Mouse (Mus musculus): ENCODE measurements around the gene Vmn2r11.
"Not testable (repeated sequence)": the region's sequence is repeated elsewhere in the genome, so short reads cannot be mapped to it uniquely, and the experiment has no call there.

Gene Vmn2r11

DNA sequence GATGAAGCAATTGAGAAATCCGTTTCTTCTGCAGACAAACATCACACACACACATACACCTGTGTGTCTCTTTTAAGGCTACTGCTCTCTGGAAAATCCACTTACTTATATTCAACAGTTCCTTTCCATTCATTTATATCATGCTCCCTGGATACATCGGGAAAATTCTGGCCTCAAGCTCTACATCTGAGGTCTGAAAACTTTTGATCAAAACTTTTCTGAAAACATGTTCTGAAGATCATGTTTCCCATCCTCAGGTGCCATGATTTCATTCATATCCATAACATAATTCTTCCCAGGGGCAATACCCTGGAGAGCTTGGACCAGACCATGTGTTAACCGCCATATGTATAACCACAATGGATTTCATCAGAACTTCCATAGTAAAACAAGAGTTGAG lies at the start of gene Vmn2r11:
Vmn2r11 (minus strand) TSS at position 101 of the 400 bp plus-strand sequence.
- in situ Hi-C loops (cut with MboI, MseI): not testable (repeated sequence)

DNA sequence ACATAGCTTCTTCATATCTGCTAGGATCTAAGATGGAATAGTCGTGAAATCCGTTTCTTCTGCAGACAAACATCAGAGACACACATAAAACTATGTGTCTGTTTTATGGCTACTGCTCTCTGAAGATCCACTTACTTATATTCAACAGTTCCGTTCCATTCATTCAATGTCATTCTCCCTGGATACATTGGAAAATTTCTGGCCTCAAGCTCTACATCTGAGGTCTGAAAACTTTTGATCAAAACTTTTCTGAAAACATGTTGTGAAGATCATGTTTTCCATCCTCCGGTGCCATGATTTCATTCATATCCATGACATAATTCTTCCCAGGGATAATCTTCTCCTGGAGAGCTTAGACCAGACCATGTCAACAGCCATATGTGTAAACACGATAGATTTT lies 38.5 kb upstream of the Vmn2r11 start, which contains the start of gene Vmn2r12:
Vmn2r12 (minus strand) TSS at position 101 of the 400 bp plus-strand sequence.
- in situ Hi-C loops (cut with MboI, MseI): not testable (repeated sequence)

DNA sequence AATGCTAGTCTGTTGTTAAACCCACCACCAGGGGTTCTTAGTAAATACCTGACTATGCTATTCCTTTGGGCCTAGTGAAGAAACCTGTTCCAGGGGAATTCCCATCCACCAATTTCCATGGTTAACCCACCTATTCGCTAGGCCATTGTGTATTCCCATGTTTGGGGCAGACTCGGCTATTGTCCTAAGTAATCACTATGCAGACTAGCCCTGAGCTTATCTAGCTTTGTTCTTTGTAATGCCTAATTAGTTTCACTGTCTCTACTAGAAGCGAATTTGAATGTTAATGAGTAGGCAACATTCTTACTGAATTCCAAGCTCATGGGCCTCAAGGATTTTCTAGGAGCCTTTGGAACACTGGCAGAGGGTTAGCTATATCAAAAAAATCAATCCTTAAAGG lies 37.1 kb upstream of the Vmn2r11 start:
- in situ Hi-C loops (cut with MboI, MseI): not testable (repeated sequence)

DNA sequence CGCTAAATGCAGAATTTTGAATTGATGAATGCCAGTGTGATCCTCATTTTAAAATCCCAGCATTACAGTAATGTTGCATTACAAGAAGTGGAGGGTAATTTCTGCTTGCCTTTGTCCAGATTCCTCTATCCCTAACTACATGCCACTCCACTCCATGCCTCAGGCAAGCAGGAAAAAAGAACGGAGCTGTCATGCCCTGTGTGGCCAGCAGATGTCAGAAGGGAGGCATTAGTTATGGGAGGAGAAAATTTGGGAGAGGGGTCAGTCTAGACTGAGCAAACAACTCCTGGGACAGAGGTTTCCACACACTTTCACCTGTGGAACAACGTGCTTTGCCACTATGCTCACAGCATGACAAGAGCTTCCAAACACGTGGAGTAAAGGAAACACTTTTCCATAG lies 12.6 kb upstream of the Vmn2r11 start:
- in situ Hi-C loops (cut with MboI, MseI): not testable (repeated sequence)

DNA sequence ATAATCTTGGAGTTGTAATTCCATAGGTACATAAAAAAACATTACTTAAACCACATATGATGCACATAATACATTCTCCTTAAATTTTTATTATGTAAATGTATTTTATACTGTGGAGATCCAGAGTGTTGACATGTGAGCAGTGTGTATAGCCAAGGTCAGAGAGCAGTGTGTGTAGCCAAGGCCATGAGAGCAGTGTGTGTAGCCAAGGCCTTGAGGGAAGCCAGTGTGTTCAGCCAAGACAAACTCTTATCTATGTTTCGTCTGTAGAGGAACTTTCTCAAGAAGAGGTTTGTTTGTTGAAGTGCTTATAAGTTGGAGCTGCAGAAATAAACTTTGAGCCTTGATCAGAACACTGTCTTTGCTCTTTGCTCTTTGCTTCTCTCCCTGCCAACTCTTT lies 4.1 kb downstream of the Vmn2r11 start:
- in situ Hi-C loops (cut with MboI, MseI): no loop called here

DNA sequence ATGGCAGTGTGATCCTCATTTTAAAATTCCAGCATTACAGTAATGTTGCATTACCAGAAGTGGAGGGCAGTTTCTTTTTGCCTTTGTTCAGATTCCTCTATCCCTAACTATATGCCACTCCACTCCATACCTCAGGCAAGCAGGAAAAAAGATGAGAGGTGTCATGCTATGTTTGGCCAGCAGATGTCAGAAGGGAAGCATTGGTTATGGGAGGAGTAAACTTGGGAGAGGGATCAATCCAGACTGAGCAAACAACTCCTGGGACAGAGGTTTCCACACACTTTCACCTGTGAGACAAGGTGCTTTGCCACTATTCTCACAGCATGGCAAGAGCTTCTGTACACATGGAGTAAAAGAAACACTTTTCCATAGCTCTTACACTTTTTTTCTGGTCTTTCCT lies 26.8 kb downstream of the Vmn2r11 start:
- in situ Hi-C loops (cut with MboI, MseI): no loop called here

DNA sequence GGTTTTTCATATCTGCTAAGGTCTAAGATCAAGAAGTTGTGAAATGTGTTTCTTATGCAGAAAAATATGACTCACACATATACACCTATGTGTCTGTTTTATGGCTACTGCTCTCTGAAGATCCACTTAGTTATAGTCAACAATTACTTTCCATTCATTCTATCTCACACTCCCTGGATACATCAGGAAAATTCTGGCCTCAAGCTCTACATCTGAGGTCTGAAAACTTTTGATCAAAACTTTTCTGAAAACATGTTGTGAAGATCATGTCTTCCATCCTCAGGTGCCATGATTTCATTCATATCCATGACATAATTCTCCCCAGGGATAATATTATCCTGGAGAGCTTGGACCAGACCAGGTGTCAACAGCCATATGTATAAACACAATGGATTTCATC lies 52.9 kb downstream of the Vmn2r11 start, which contains the start of gene Vmn2r10:
Vmn2r10 (minus strand) TSS at position 101 of the 400 bp plus-strand sequence.
- in situ Hi-C loops (cut with MboI, MseI): loop anchor here (10.0 kb wide), 1 partner anchor 408 kb away; the partner anchor contains the start of gene Vmn2r17
